Mouse (Mus musculus): ENCODE results near the gene Gsg1l.

Gsg1l gene

DNA sequence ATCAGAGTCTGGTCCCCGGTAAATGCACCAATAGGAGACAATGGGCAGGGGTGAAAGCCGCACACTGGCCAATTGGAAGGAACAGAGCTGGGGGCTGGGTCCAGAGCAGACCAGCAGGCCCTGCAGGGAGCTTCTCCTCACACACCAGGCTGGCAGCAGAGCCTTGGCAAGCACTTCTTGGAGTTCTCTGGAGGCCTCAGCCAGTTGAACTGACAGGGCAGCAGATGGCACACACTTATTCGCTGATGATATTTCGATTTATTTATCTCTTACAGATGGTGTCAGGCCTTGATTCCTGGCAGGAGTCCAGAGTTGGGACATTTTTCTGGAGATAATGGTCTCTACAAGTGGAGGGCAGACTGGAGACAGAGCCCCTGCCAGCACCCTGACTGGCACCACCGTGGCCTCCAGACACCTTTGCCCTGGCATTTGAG is 49.4 kb downstream of the Gsg1l start:
- in situ Hi-C loops (cut with MboI, MseI): no loop called here

DNA sequence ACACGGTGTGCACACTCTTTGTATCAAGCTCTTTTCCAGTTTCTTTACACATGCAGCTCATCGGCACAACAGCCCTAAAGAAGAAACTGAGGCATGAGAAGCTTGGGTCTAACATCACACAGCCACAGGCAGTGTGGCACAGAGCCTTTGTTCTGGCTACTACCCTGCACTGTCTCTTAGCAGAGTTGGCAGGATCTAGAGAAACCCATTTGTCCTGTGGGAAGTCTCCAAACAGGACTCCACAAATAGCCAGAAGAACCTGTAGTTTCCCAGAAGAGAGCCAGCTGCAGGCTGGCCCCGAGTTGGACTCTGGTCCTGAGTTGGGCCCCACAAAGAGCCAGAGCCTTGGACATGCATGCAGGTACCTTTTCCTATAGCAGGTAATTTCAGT is 49.9 kb downstream of the Gsg1l start:
- in situ Hi-C loops (cut with MboI, MseI): no loop called here

DNA sequence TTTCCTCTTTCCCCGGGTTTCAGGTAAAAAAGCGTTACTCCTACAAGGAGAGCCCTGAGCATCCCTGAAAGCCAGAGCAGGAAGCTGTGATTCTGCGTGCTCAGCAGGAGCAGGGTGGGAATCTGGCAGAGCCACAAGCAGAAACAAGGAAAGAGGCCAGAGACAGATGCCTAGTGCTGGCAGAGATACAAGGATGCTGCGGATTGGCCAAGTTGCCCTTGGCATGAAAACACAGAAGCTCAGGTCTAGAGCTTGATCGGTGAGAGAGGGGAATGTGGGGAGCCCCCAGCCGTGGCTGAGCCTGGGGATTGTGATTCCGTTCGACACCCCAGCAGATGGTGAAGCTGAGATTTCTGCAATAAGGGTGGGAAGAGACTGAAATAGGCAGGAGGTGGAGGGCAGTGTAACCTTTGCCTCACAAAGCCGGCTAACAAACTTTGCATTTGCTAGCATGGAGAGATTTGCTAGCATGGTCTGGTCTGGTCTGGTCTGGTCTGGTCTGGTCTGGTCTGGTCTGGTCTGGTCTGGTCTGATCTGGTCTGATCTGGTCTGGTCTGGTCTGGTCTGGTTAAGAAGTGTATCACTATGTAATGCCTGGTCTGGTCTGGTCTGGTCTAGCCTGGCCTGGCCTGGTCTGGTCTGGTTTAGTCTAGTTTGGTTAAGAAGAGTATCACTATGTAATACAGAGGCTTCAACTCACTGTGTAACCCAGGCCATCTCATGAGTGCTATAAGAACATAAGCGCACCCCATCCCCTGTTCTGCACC is 50.4 kb downstream of the Gsg1l start:
- in situ Hi-C loops (cut with MboI, MseI): no loop called here

DNA sequence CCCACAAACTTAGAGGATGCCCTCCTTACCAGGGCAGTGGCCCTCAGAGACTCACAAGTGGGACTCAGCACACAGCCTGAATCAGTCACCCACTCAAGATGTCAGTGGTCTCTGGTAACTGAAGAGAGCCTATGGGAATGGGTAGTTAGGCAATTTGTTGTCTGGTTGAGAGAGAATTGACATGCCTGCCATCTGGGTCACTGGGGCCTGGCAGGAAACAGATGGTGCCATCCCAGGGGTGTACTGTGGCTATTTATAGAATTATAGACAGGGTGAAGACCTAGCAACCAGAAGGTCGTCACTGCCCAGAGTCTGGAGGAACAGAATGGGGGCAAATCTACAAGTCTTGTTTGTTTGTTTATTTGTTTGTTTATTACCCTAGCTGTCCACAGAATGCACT is 54.8 kb downstream of the Gsg1l start:
- in situ Hi-C loops (cut with MboI, MseI): no loop called here

DNA sequence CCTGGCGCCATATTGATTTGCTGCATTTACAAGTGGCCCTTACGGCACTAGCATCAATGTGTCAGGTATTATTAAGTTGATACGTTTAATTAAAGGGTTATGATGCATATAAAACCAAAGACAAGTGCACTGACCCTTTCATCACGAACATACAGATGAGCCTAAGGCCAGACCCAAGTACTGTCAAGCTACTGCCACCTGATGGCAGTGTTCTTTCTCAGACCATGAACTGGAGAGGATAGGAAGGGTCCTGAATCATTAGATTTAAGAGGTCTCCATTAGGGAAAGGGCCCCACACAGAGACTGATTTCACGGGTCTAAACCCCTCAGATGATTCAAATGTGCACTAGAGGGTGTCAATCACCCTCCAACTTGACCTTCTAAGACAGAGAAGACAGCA is 55.6 kb downstream of the Gsg1l start:
- in situ Hi-C loops (cut with MboI, MseI): no loop called here

DNA sequence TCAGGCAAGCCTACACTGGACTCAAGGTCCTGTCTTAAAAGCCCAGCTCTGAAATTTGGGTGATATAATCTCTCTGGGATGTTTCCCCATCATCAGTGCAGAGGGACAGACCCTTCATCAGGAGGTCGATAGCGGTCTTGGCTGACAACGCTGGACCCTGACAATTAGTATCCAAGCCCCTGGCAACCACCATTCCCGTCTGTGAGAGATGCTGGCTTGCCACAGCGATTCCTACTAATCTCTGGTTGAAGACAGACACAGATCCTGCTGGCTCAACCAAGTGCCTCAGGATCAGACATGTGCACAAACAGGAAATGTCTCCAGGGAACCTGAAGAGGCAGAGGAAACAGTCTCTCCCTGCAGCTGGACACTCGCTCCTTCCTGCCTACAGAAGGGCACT is 62.2 kb downstream of the Gsg1l start:
- in situ Hi-C loops (cut with MboI, MseI): no loop called here

DNA sequence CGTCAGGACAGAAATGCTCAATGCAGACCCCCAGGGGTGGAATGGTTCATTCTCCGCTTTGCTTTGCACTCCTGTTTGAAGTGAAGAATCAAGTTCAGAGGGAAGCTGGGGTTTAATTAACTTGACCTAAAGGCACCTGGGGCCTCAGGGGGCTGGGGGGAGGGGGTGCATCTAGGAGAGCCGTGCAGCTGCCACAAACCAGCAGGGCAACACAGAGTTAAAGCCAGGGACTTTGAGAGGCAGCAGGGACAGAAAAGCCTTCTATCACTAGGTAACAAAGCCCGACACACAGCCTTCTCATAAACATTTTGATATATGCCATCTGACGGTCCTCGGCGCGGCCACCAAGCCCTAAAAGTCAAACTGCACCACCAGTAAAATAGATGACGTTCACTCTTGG is 62.9 kb downstream of the Gsg1l start:
- in situ Hi-C loops (cut with MboI, MseI): no loop called here

DNA sequence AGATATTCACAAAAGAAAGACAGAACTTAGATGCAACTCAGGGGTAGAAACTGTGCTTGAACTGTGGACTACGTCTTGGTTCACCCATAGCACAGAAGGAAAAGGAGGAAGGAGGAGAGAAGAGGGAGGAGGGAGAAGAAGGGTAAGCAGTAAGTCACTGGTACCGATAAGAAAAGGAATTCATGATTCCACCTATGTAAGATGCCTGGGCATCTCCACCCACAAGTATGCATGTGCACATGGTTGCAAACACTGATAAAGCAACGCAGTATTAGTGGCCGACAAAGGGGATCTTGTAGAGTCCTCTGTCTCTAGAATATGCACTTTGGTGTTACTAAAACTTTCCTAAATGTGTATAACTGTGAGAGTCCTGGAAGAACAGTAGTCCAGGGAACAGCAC is 64.8 kb downstream of the Gsg1l start:
- in situ Hi-C loops (cut with MboI, MseI): no loop called here

DNA sequence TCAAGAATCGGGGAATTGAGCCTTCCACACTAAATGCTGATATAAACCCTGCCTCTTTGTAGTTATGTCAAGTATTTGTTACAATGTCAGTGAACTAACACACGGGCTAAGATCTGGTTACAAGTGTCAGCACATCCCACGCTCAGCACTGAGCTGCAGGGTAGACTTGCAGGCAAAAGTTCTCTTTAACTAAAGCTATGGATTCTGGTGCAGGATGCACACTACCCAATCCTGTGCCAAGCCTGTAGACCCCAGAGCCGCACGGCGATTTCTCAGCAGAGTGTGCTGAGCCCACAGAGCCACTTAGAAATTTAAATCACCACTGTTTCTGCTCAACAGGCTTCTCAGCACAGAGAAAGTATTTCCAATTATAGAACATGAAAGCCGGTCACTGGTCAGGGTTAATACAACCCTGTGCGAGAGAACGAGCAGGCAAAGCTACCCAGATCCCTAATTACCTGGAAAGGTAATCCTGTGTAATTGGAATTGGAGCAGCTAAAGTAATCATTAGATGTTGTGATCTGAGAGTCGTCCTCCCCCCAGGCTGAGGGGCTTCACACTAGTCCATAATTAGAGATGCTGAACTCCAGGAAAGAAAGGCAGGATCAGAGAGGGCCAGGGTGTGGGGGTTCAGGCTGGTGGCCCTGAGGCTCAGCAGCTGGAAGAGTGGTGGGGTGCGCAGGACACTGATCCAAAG is 69.7 kb downstream of the Gsg1l start:
- in situ Hi-C loops (cut with MboI, MseI): no loop called here

DNA sequence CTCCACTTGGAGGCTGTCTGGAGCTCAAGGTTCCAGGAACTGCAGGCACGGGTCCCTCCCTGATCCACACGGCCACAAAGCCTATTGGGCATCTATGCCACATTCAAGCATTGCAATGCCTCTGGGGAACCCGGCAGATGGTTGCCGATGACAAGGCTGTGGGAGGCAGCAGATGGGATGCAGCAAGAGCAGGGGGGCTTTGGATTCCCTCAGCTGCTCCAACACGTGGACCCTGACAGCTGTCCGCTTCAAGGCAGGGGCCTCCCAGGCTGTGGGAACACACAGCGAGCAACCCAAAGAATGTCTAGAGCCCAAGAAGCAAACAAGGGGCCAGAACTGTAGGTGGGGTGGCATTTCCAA is 73.4 kb downstream of the Gsg1l start:
- in situ Hi-C loops (cut with MboI, MseI): no loop called here

DNA sequence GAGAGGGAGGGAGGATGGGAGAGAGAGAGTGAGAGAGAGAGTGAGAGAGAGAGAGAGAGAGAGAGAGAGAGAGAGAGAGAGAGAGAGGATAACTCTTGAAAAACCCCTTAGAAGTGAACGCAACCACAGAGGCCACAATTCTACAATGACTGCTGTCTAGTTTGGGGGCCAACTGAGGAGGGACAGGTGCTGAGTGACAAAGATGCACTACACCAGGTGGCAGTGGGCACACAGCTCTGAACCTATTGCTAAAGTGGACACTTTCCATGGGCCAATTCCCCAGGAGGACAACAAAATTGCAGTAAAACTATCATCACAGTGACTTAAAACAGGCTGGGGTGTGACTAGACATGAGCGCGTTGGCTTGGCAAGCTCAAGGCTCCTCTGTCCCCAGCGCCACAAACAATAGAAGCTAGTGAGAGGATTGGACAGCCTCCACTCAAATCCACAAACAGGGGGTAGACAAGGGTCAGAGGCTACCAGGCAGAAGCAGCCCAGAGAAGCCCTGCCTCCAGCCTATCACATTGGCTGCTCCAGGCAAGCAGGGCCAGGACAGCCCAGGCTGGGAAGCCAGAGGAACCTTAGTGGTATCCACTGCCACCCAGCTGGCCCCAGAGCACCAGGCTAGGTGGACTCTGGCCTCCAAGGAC is 73.9 kb downstream of the Gsg1l start:
- in situ Hi-C loops (cut with MboI, MseI): no loop called here

DNA sequence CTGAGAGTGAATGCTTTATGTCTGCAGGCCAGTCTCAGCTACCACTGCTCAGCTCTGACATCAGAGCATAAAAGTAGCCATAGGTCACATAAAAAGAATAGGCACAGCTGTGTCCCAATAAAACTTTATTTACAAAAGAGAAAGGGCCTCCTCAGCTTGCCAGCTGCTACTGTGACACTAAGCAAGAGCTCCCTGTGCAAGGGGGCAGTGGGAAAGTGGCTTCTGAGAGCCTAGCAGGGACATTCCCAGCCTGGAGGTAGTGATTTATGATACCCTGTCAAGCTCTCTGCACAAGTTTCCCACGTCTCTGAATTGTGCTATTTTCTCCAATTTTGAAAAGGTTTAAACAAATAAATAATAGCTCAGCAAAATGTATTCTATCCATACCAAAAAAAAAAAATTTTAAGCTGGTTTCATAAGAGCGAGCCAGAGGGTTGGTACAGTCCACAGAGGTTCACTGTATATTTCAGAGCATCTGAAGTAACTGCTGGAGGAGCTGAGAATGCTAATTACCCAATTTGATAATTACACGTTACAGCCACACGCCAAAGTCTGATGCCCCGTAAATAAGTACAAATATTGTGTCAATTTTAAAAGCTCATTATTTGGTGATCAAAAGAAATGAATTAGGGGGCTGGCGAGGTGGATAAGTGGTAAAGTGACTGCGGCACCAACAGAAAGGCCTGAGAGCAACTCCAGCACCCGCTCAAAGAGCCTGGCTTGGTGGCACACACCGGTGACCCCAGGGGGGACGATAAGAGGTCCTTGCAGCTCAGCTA is 74.9 kb downstream of the Gsg1l start:
- in situ Hi-C loops (cut with MboI, MseI): no loop called here

DNA sequence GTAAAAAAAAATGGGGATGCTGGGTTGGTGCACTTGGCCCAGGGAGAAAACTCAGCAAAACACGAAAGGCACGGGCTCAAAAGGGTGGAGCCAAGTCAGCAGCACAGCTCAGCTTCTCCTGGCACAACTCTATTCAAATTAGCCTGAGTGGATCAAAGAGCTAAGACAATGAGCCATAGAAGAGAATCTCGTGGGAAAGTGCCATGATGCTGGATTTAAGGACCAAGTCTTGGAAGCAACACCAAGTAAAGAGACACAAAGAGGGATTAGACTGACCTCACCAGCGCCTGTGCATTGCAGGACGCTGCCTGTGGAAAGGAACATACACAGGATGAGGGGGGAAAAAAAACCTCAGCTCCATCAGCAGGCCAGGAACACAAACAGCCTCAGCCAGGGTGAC is 76.9 kb downstream of the Gsg1l start:
- in situ Hi-C loops (cut with MboI, MseI): no loop called here

DNA sequence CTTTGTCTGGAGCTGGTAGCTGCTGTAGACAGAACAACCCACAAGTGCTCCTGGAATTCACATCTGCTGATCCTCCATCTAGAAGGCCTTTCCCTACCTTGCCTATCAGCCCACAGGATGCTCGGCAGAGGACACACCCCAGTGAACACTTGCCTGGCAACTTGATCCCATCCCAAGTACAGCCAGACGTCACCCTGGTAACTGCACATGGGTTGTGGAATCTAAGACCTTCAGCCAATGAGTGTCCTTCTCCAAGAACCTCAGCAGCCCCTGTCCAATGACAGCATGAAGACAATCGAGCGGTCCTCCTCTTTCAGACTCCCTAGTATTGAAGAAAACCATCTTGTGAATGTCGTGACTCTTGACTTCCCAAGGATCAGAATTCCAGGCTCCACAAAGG is 80.5 kb downstream of the Gsg1l start:
- in situ Hi-C loops (cut with MboI, MseI): no loop called here

DNA sequence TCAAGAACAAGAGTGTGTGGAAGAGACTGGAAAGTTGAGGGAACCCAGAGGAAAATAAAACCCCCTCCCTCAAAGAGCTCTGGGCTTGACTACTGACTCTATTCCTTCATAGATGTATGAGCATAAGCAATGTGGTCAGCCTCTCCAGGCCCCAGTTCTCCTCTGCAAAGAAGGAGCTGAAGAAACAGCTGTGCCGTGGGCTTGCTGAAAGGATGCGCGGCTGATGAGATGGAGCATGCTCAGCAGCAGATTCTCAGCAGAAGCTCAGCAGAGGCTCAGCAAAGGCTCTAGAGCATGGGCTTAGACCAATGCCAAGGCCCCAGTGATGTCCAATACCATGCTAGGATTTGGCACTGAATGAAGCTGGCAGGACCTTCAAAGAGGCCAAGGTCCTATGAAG is 82.3 kb downstream of the Gsg1l start:
- in situ Hi-C loops (cut with MboI, MseI): no loop called here

DNA sequence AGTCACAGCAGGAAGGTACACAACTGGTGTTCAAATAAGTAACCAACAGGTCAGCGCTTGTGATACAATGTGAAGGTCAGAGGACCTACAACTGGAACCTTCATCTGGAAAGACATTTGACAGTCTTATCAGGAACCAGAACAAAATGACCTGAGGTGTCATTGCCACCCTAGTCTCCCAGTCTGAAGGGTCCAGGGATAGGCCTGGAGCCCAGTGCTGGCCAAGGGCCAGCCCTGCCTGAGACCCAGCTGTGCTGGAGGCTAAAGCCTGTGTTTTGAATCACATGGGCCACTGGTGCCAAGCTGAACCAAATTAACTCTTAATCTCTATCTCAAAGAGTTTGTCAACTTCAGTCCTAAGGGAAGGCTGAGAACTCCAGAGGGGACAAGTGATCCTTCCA is 86.1 kb downstream of the Gsg1l start:
- in situ Hi-C loops (cut with MboI, MseI): no loop called here

DNA sequence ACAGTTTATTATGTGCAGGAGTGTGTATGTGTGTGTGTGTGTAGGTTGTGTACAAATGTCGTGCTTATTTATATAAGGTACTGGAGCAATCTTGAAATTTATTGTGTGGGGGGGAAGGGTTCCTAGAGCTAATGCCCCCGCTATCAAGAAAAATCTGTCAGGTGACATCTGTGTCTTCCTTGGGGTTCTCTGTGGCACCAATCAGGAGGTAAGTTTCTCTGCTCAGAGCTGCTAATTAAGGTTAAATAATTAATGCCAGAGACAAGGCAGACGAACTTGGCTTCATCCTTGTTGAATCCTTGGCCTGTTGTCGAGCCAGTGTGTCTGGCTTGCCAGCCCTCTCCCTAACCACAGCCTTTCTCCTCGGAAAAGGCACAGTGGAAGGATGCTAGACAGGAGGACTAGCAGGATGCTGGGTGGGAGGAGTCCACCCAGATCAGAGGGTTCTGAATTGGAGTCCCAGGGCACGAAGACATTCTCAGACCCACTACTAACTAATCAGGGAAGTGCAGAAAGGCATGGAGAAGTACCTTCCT is 89.8 kb downstream of the Gsg1l start:
- in situ Hi-C loops (cut with MboI, MseI): no loop called here

DNA sequence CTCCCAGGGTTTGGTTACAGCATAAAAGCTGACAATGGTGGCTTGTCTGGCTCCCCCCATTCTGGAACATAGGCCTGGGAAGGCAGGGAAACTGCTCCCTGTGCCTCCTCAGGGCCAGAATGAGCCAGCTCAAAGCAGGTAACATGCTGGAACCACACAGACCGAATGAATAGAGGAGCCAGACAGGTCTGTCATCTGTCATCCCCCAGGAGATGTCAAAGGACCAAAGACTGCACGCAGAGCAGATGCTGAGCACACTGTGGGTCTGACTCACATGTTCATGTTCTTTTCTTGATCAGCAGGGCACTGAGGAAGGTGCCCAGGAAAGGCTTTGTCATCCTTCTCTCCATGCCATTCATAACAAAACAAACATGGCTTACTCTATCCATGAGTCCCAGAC is 90.4 kb downstream of the Gsg1l start:
- in situ Hi-C loops (cut with MboI, MseI): no loop called here

DNA sequence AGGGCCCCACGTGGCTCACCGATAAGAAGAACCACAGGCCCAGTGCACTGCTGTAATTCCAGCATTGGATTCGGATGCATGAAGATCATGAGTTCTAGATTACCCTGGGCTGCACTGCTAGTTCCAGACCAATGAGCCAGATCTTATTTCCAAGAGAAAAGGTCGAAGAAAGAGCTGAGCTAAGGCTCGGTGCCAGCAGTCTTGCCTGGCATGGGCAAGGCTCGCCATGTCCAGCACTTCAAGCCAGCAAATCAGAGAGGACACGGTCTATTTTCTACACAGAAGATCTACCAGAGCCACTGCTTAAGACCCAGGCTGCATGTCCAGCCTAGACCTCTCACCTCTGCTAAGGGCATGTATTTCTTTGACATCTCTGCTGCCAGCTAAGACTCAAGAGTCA is 92.2 kb downstream of the Gsg1l start:
- in situ Hi-C loops (cut with MboI, MseI): no loop called here

DNA sequence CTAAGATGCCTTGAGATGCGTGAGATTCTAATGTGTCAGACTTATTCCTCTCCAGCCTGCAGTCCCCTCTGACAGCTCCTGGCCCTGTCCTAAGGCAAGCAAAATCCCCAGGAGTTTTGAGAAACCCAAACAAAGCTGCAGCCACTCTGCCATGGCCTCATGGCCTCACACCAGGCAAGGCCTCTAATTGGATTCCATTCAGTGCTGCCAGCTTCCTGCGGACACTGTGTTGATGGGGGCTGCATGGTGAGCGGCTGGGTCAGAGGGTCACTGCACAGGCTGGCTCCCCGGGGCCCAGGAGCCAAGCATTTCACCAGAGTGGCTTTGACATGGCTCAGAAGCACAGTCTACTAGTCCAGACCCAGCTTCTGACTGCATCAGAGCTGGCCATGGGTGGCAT is 92.7 kb downstream of the Gsg1l start:
- in situ Hi-C loops (cut with MboI, MseI): no loop called here

DNA sequence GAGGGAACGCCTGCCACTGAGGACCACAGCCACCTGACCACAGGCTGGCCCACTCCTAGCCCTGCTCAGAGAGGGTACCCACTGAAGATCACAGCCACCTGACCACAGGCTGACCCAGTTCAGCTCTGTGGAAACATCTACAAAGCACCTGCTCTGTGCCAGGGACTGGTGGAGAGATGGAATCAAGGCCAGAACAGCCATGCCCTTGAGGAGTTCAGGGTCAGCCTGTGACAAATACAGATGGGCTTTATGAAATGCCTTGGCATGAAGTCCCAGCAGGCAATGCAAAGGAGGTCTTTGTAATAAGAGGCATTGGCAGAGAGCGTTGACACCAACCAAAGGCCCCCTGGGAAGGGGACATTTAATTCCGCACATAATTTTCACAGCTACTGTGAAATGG is 93.9 kb downstream of the Gsg1l start:
- in situ Hi-C loops (cut with MboI, MseI): no loop called here

DNA sequence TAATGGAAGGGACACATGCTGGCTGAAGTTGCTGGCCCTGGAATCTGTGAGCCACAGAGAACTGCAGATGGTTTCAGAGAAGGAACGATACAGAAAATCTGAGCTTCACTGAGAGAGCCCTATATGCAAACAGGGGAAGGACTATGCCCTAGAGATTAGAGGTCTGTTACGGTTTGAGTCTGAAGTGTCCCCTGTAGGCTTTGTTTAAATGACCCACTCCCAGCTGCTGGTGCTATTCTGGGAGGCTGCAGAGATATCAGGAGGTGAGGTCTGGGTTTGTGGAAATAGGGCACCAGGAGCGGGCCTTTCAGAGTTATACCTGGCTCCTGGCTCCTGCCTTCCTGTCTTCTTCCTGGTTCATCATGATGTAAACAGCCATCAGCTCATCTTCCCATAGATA is 95.1 kb downstream of the Gsg1l start:
- in situ Hi-C loops (cut with MboI, MseI): no loop called here

Data from T-helper 17 cell (primary cell).